Mouse (Mus musculus) retina, adult 2 months (tissue): ENCODE measurements around the gene Lhb.
"Not testable (repeated sequence)": the region's sequence is repeated elsewhere in the genome, so short reads cannot be mapped to it uniquely, and the experiment has no call there.

Source experiments
- DNase-seq: peaks from one replicate; pipeline ENCODE4 v3.0.0-alpha.2; 2012; ENCODE audit warnings: low read depth, low spot score

Lhb gene

GRCm38 (mm10) chr7:45420615-45420919 is at the start of gene Lhb:
Gene Lhb, plus strand, starts transcription at chr7:45420820.
- DNase-seq, result no peak

- no peak for DNase-seq
These were observed 48.2 kb upstream of the Lhb start for GRCm38 (mm10) chr7:45372371-45372770.

DNA sequence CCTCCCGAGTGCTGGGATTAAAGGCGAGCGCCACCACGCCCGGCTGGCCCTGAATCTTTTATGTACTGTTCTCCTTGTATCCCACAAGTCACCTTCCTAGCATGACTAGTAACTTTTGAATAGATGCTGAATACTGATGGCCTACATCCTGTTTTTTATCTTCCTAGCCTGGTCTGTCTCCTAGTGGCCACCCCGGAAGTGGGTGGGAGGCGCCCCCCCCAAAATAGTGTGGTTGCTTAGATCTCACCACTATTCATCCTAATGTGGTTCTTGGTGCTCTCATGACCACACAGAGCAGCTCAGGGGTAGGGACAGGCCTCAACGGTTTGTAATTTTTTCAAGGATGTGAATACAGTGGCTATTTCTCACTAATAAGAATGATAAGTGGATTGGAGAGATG is 46.0 kb upstream of the Lhb start:
- DNase-seq, result no peak

DNA sequence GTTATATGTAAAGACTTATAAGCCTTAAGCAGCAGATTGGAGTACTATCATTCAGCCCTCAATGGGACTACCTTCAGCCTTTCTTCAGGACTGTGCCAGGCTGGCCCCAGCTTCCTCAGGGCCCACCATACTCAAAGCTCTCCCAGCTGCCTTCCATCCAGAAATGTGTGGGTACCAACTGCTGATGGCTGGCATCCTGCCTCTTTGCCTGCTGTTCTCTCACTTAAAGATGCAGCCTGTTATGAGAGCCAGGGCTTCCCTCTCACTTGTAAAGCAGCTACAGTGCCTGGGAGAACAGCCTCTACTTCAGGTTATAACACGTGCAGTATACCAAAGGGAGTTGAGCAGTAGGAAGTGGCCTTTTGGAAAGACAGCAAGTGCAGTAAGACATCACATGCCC is 44.6 kb upstream of the Lhb start:
- no peak for DNase-seq

- DNase-seq, result no peak
These were observed 34.5 kb upstream of the Lhb start for GRCm38 (mm10) chr7:45386077-45386476.

GRCm38 (mm10) chr7:45395129-45395541 is 25.5 kb upstream of the Lhb start:
- DNase-seq, result no peak

- peak; percentile 100 for DNase-seq
These were observed 24.9 kb upstream of the Lhb start, which contains the start of gene Snrnp70 for GRCm38 (mm10) chr7:45395578-45396336. Gene Snrnp70, minus strand, starts transcription at chr7:45395742.

GRCm38 (mm10) chr7:45396337-45396775 is 24.3 kb upstream of the Lhb start:
- not testable (repeated sequence) for DNase-seq

- no peak for DNase-seq
These were observed 23.8 kb upstream of the Lhb start for GRCm38 (mm10) chr7:45396787-45397186.

DNA sequence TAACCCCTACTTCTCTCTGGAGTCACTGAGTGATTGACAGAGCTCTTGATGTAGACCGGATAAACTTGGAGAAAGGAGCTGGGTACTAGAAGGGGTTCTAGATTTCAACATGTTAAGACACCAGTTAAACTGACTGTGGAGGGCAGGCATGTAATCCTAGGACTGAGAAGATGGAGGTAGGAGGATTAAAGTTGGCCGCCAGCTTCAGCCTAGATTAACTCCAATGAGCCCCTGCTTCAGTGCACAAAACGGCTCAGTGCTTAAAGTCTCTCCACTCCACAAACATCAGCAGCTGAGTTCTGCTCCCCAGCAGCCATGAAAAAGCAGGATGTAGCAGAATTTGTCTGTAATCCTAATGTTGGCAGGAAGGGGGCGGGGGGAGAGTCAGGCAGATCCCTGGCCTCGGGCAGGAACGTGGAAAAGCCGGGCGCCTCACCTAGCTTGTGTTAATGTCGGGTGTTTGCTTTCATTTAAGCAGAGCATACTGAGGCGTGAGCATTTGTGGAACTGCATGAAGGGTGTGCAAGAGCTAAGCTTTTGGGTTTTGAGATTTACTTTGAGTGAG is 19.0 kb upstream of the Lhb start:
- DNase-seq, result peak; percentile 63

DNA sequence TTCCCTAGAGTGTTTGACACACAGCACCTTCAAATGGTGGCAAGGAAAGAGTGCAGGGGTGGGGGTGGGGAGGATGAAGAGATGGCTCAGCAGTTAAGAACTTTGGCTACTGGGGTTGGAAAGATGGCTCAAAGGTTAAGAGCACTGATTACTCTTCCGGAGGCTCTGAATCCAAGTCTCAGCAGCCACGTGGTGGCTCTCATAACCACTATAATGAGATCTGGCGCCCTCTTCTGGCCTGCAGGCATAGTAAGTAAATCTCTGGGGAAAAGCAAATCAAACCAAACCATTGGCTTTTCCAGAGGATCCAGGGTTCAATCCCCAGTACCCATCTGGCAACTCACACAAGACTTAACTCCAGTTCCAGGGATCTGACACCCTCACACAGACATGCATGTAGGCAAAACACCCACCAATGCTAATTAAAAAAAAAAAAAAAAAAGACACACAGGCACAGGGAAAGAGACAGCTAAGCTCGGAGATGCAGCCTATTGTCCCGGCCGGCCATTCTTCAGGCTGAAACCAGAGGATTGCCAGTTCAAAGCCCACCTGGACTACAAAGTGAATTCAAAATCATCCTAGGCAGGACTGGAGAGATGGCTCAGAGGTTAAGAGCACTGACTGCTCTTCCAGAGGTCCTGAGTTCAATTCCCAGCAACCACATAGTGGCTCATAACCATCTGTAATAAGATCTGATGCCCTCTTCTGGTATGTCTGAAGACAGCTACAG is 16.9 kb upstream of the Lhb start:
- DNase-seq, result no peak

DNA sequence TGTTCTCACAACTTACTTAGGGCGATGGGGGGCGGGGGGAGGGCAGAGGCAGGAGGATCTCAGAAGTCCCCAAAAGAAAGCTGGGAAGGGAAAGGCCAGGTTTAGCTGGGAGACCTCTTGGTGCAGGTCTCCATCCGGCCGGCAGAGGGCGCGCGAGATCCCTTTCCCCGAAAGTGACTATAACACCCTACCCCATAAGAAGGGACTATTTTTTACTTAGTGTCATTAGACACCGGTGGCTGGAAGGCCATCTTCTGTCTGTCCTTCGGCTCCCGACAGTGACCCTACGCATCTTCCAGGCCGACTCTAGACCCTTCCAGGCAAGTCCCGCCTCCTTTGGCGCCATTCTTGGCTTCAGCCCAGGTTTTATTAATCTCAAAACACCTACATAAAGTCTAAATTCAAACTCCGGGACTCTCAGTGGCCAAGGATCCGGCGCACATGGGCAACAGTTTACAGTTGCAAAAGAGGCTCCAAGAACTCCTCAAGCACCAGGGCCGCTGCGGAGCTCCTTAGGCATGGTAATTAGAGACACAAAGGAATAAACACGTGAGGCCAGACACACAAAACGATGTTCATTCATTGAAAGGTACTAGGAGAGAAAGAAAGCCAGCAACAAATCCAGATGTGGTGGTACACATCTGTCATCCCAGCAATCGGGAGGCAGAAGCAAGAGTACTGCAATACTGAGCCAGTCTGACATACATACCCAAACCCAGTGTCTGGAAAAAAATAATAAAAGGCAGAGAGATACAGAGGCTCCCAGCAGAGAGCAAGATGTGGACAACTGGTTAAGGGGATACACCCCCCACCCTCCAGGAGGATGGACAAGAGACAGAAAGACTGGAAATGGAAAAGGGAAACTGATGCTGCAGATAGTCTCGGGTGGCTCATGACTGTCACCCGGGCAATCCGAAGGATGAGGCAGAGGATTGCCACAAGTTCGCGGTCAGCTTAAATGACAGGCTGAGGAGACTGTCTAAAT is 15.2 kb upstream of the Lhb start, which contains the start of gene Kcna7:
Kcna7 (plus strand) TSS at position 563 of the 985 bp plus-strand sequence.
- no peak for DNase-seq

DNA sequence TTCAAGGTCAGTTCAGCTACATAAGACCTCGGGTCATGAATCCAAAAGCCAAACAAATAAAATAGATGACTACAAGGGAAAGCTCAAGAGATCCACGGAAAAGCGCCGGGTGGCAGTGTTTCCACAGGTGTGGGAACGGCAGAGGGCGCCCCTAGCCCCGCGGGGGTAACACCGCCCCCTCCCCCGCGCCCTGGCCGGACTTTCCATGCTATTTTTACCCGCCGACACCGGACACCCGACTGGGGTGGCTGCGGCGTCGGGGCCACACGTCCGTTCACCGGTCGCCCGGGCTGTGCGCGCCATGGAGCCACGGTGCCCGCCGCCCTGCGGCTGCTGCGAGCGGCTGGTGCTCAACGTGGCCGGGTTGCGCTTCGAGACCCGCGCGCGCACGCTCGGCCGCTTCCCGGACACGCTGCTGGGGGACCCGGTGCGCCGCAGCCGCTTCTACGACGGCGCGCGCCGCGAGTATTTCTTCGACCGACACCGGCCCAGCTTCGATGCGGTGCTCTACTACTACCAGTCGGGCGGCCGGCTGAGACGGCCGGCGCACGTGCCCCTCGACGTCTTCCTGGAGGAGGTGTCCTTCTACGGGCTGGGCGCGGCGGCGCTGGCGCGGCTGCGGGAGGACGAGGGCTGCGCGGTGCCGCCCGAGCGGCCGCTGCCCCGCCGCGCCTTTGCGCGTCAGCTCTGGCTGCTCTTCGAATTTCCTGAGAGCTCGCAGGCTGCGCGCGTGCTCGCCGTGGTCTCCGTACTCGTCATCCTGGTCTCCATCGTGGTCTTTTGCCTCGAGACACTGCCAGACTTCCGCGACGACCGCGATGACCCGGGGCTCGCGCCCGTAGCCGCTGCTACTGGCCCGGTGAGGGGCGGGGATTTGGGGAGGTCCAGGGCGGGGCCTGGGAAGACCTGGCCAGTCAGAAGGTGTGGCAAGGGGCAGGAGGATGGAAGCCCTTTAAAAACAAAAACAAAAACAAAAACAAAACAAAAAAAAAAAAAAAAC is 14.2 kb upstream of the Lhb start:
- no peak for DNase-seq

GRCm38 (mm10) chr7:45407836-45408235 is 12.8 kb upstream of the Lhb start:
- no peak for DNase-seq

DNA sequence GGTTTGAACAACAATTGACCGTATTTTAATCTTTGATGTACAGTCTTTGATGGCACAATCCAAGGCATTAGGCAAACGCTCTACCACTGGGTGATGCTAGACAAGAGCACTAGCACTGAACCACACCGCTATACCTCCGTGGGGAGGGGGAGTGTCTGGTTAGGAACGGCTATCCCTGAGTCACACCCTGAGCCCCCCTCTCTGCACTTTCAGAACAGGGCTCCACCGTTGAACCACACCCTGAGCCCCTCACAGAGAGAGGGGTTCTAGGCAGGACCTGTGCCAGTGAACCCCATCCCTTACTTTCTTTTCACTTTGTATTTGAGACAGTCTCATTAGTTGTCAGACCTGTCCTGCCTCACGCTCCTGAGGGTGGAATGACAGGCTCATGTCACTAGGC is 12.3 kb upstream of the Lhb start:
- DNase-seq, result no peak

DNA sequence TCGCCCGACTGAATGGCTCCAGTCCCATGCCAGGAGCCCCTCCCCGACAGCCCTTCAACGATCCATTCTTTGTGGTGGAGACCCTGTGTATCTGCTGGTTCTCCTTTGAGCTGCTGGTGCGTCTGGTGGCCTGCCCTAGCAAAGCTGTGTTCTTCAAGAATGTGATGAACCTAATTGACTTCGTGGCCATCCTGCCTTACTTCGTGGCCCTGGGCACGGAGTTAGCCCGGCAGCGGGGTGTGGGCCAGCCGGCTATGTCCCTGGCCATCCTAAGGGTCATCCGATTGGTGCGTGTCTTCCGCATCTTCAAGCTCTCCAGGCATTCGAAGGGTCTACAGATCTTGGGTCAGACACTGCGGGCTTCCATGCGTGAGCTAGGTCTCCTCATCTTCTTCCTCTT is 11.7 kb upstream of the Lhb start:
- no peak for DNase-seq

GRCm38 (mm10) chr7:45409497-45410163 is 11.0 kb upstream of the Lhb start:
- no peak for DNase-seq

DNA sequence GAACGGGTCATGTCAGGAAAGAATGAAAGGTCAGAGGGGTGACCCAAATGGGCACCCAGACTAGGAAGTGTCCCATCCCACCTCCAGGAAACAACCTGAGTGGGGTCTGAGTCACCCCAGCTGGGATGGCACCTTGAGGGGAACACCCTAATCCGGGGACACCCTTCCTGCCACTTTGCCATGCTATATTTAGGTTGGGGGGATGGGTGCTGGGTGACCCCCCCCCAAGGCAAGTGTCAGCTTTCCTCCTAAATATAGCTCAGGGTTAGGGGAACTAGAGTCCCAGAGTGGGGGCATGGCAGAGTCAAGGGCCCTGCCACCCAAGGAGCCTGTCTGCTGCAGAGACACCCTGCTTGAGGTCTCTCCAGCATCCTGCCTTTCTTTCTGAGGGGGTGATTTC is 8.2 kb upstream of the Lhb start:
- no peak for DNase-seq

DNA sequence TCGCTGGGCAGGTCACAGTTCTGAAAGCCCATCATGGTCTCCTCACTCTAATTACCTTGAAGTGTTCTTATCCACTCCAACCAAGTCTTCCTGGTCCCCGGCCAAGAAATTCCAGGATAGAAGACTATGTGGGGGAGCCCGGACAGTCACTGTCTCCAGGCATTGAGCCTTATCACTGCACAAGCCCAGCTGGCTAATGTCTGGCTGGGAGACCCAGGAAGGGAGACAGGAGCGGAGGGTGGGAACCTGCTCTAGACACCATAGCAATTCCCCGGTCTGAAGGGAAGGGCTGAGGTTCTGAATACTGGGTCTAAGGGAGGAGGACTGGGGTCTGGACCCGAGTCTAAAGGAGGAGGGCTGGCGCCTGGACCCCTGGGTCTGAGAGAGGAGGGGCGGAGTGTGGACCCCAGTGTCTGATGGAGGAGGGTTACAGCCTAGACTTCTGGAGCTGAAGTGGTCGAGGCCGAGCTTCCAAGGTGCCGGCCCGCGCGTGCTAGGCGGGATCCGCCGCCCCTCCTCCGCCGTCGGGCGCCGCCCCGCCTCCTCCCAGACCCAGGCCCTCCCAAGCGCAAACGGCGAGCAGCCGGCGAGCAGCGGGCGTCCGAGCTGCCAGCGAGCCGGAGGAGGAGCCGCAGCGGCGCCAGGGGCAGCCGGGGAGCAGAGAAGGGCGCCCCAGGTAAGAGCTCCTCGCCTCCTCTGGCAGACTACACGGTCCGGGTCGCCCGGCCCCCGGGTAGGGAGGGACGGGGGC is 7.3 kb upstream of the Lhb start, which contains the start of gene Ntf5:
Ntf5 (plus strand) TSS at position 583 of the 751 bp plus-strand sequence.
- DNase-seq, result no peak
